Mouse (Mus musculus) mesoderm, embryonic 11.5 days (tissue): ENCODE measurements around the gene Zc3h13.

ENCODE experiments used
- DNase-seq: peaks from one replicate; pipeline ENCODE4 v3.0.0-alpha.2; 2012; ENCODE audit warnings: low read depth, low spot score

Zc3h13 gene

DNA sequence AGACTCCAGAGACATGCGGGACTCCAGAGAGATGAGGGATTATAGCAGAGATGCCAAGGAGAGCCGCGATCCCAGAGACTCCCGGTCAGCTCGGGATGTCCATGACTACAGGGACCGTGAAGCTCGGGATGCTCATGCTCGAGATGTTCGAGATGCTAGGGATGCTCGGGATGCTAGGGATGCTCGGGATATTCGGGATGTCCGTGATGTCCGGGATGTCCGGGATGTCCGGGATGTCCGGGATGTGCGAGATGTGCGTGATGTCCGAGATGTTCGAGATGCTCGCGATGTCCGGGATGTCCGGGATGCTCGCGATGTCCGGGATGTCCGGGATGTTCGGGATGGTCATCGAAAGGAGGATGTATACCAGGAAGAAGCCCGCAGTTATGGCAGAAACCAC is 39.2 kb downstream of the Zc3h13 start:
- DNase-seq, result no peak

DNA sequence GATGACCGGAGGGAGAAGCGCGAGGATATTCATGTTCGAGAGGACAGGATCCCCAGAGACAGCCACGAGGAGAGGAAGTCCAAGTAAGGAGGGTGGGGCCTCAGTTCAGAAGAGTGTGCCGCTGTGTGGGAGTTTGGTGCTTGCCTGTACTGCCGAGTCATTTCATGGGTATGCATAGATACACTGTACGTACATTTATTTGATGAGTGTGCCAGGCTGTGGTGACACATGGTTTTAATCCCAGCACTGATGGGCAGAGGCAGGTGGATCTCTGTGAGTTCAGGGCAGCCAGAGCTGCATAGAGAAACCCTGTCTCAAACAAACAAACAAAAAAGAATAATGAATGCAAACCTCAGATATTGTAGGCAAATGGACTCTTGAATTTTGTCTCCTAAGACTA is 43.9 kb downstream of the Zc3h13 start:
- DNase-seq, result no peak

DNA sequence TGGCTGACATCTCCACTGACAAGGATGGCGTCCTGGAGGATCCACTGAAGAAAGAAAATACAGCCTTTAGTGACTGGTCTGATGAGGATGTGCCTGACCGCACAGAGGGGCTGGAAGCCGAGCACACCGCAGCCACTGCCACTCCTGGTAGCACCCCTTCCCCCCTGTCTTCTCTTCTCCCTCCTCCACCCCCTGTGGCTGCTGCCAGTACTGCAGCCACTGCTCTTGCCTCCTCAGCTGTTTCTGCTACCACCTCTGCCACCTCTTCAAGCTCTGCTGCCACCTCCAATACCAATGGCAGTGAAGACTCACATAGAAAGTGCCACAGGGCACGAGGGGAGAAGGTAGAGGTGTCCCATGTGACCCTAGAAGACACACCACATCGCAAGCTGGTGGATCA is 46.4 kb downstream of the Zc3h13 start:
- DNase-seq, result peak; percentile 12

DNA sequence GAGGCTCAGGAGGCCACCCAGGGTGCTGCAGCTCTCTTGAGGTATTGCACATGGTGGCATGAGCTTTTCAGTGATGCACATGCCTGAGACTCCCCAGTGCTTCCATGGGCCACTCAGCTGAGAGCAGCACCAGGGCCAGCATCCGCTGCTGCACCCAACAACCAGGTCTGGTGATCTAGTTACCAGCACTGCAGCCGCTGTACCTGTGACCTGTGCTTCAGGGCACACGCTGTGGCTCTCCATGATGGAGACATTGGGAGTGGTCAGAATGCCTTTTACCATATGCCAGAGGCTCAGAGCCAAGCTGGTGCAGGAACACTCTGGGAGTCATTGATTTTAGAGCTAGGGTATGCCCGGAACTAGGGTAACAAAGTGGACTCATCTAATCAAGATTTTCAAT is 50.1 kb downstream of the Zc3h13 start:
- no peak for DNase-seq

DNA sequence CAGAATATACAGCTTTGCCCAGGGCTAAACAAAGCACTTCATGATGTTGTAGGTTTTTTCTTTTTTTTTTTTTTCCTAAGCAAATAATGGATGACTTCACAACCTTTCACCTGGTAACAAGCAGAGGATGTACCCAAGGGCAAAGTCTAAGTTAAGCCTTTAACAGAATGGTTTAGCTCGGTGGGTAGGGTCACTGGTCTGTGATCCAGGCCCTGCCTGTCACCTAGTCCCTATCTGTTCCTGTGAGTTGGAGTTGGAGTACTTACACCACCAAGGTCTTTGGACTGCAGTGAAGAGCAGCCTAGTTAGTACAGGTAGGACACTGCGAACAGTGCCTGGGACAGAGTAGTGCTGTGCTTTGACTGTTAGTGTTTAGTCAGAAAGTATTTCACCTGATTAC is 53.7 kb downstream of the Zc3h13 start:
- DNase-seq, result no peak

DNA sequence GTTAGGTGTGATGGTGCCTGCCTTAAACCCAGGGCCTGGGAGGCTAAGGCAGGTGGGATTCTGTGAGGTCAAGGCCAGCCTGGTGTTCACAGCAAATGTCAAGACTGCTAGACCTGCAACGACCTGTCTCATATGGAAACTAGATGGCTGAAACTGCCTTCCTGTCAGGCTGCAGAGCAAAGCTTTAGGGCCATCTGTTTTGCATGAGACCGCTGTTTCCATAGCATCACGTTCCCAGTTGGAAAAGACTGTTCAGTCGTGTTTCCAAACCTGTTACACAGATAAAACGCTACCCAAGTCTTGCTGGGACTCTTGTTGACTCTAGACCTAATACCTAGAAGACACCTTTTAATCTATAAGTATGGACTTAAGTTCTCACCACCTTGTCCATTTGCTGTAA is 61.9 kb downstream of the Zc3h13 start:
- DNase-seq, result no peak

DNA sequence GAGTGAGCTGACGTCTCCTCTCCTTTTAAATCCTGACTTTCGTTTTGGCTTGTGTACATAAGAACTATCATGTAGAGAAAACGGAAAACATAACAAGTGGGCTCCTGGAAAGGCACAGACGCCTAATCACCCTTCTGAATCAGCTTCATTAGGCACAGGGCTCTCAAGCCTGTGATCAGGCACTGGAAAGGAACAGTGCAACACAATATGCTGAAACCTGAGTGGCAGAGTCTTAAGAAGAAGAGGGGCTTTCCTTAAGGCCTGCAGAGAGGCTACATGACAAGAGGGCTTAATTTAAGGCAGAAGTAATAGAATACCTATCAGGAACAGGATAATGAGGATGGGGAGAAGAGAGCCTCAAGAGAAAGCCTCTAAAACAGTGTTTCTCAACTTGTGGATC is 67.5 kb downstream of the Zc3h13 start:
- no peak for DNase-seq

DNA sequence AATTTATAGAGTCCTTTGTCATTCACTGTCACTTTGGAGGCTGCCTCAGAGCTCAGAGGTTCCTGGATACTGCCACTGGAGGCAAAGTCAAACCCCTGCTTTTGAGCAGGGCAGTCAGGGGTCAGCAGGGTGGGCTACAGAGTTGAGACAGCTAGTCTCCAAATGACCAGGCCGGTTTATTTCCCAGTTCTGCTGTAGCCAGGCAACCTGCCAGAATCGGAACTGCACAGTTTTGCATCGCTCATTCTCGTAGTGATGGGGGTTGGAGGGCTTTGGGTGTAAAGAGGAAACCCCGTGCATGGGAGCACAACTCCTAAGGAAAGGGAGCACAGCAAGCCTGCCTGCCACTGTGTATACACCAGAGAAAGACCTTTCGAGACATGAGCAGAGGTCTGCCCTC is 79.1 kb downstream of the Zc3h13 start:
- peak; percentile 20 for DNase-seq

DNA sequence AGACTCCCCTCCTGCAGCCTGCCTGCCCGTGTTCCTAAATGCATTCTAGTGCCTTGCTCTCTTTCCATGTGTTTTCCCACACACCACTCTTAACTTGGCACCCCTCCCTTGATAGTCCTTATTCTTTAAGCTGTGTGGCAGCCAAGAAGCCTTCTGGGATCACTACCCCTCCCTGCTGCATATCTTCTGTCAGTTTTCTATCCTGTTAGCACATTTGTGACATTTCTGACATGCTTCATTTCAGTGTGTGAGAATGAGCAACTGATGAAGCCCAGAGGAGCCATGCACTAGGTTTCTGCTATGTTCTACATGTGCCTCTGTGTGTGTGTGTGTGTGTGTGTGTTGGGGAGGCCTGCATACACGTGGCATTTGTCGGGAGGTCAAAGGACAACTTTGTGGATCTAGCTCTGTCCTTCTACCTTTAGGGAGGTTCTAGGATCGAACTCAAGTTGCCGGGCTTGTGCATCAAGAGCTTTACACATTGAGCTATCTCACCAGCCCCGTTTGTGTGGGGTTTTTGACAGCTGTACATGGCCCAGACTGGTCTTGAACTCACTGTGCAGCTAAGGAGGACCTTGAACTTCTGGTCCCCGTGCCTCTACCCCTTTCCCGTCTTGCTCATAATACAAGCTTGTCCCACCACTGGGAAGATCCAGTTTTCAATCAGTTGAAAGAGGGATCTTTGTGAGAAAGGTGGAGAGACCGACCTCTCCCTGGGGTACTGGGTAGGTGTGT is 81.3 kb downstream of the Zc3h13 start:
- DNase-seq, result no peak

DNA sequence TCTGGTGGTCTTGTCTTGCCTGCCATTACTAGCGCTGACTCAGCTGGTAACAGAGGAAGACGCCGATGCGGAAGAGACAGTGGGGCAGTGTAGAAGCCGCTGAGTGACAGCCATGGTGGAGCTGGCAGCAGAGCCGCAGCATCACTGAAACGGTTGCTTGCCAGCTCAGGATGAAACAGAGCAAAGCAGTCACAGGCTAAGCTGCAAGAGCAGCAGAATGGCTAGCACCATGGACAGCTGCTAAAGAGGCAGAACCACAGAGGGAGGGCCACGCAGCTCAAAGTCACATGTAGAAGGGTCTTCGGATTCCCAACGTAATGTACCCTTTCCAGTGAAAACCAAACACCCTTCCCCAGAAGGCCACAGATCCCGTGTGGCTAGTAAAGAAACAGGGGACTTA is 82.6 kb downstream of the Zc3h13 start:
- DNase-seq, result peak; percentile 59

DNA sequence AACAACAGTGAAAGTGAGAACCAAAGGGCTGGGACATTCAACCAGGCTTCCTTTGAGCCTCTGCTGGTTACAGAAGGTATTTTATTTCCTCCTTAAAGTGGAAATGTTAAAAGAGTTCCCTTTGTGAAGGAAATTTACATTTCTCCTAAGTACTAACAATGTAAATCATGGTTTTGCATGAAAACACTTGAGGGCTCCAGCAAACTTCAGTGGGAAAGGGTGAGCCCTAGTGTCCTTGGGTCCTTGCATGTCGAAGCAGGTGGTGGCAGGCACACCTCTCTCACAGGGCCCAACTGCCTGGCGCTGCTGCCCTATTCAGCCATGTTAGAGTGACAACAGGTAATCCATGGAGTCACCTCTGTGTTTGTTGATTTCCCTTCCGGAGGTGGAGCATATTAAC is 83.3 kb downstream of the Zc3h13 start:
- no peak for DNase-seq

DNA sequence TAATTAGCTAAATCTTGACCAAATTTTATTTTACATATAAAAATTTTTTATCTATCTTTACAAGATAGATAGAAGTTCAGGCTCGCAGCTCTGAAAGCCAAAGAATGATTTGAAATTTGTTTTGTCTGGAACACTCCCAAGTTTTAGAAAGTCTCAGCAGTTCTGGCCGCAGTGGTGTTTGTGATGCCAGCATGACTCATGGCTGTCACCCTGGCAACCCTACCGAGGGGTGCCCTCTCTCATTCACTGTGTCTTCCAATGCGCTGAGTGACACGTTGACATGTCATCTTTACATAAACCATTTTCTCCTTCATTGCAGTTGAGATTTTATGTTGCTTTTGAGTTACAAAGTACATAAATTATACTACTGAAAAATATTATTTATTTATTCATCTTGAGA is 85.7 kb downstream of the Zc3h13 start:
- no peak for DNase-seq

DNA sequence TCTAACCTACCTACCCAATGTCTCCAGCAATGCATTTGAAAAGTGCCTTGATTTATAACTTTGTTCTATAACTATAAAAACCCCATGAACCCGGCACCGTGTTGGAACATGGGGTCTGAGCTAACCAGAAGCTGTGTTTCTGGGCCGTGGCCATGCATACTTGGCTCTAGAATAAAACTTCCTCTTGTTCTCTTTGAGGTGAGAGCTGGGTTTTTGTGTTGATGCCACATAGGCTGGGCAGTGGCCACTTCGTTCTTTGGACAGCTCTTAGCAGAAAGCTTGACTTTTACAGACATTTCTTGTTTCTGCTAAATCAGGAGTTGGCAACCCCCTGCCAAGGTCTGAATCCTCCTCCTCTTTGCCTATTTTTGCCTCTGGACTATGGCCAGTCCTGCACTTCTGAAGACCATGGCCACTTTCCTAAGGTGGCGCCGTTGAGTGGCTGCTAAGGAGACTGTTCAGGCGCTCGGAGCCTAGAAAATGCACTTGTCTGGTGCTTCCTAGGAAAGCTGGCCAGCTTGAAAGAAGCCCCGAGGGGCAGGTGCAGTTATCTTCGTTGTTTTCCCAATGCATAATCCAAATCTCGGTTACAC is 90.9 kb downstream of the Zc3h13 start:
- no peak for DNase-seq

DNA sequence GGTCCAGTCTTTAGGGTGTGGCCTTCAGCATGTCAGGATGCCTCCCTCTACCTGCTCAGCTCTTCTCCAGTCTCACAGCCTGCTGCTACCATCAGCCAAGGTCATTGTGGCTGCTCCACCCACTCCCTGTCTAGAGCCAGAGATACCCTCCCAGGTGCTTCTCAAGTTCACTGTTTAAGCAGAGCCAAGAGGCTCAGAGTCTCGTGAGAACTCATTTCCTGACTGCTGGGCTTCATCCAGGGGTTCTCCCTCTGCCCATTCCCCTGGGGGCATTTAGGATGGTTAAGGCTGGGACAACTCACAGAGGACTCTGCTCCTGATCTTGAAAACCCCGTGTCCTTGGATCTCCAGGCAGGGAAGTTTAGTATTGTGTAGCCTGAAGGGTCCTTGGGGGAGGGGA is 92.1 kb downstream of the Zc3h13 start:
- no peak for DNase-seq

DNA sequence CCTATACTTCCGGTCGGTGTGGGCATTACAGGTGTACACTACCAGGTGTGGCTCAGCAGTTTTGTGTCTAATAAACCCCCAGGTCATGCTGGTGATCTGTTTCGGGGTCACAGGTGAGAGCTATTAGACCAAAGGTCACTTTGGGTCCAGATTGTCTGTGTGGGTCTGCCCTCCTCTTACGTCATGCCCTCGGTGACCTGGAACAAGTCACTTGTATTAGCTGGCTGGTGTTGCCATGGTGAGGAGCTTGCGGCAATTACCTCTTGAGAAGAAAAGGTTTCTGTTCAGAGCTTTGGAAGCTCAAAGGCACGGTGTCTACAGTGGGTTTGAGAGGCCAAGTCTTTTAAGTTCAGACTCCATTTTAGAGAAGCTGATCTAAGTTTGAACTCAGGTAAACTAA is 93.4 kb downstream of the Zc3h13 start:
- no peak for DNase-seq
